Mouse (Mus musculus) cerebellum, adult 9-10 months (tissue): ENCODE data around the gene Ncs1.

Source experiments
- DNase-seq: peaks from one replicate; pipeline ENCODE4 v3.0.0; 2022

Gene Ncs1

DNA sequence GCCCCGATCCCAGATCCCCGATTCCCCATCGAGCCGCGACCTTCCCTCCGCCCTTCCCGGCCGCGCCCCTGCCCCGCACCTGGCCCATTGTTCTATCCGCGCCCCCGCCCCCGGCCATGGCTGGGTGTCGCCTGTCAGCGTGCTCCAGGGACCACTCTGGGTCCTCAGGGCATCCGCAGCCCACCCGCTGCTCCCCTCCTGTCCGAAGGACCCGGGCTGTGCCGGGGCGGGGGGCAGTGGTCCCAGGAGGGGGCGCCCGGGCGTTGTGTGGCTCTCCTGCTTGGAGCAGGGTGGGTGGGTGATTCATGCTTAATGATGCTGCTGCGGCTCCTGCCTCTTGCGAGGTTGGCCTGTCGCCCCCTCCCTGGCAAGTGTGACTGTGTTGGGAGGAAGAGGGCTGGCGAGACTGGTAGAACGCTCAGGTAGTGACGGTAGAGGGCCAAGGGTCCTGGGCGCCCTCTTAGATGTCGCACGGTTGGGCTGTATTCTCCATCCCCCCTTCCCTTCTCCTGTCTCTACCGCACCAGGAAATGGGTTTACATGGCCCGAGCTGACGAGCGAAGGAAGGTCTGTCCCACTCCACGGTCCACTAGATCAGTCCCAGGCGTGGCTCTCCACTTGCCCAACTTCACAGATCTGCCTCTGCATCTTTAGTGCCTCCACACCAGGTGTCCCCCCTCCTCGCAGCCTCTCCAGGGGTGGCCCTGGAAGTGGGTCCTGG is 788 bp downstream of the Ncs1 start:
- DNase-seq: peak; percentile 67

DNA sequence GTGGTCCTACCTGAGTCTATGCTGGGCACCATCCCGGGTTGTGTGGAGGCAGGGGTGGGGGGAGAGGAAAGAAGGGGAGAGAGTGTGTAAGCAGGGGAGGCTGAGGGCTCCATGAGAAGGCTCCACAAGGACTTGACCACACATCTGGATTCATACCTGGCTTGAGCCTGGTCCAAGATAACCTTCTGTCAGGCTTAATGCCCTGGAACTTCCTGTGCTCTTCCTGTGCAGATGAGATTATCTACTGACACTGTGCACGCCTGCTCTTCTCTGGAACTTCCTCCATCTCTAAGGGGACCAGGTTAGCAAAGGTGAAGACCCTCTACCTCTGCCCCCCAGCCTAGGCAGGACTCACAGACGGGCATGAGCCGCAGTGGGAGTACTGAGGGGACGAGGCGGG is 3.2 kb downstream of the Ncs1 start:
- peak; percentile 35 for DNase-seq

DNA sequence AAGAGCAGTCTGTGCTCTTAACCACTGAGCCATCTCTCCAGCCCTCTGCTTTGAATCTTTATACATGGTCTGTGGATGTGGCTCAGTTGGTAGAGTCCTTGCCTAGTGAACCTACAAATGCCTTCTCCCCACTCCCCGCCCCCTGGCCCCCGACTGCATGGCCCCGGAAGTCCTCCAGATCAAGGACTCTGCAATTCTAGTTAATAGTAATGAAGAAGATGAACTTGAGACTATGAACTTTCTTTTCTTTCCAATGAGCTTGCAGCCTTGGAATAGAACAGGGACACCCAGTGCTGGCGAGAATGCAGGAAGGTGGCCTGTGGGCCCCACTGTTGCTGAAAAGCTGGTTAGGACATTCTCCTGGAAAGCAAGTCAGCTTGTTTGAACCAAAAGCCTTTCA is 6.5 kb downstream of the Ncs1 start:
- DNase-seq: peak; percentile 13

DNA sequence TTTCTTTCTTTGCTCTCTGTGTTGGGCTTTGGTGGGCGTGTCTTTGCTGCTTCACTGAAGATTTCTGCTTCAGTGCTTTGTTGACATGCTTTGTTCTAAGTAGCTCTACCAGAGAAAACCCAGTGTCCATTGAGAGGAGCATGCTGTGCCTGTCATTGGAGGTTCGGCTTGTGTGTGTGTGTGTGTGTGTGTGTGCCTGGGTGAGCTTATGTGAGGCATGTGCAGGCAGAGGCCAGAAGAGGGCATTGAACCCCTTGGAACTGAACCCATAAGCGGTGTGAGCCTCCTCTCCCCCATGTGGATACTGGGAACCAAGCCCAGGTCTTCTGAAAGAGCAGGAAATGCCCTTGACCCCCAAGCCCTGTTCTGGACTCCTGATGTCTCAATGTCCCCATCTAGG is 7.8 kb downstream of the Ncs1 start:
- DNase-seq: peak; percentile 43

DNA sequence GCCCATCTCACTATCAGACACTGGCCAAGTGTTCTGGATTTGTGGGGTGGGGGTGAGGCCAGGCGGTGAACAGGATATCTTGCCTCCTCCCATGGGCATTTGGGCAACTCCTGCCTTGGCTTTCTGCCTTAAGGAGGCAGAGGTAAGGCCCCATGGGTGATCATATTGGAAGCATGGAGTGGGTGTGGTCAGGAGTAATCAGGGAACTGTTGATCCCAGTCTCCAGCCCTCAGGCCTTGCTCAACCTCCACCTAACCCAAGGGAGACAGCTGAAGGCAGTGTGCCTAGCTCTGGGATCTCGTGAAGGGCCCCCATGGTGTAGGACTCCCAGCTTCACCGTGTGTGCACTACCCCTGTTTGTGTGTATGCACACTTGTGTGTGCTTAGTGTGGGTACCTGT is 9.2 kb downstream of the Ncs1 start:
- peak; percentile 48 for DNase-seq

DNA sequence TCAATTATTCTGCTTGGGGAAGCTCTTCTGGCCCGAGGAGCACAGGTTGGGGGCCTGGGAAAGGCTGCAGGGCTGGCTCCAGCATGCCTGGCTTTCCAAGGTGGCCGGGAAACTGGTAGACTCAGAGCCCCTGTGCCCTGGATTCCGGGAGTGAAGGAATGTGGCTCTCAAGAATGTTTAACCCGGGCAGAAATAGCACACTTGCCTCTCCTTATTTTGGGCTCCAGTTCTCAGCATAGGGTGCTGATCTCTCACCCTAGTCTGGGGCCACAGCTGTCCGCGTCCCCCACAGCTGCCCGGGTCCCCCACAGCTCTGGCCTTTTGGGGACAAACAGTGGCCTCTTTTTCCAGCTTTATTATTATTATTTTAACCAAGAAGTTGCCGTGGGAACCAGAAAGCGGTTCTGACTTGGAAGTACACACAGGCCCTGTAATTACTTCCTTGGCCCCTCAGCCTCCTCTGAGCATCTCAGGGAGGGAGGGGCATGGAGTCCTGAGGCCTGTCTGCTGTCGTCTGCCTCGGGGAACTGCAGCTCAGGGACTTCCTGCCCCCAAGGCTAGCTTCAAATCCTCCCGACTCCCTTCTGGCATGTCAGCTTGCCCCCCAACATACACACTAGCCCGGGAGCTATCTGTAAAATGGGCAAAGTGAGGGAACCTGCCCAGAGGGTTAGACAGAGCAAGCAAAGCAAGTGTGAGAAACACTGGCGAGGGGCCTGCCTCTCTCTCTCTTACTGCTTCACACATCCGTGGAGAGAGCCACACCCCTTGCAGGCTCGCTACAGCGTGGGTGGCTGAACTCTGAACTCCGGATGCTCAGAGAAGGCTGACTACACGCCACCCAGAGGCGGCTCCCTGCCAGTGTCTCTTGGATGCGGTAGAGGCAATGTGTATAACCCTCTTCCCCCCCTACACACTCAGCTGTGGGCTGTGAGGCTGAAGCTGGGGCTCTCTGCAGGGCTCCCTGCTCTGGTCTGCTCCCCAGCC is 10.6 kb downstream of the Ncs1 start:
- peak; percentile 80 for DNase-seq

DNA sequence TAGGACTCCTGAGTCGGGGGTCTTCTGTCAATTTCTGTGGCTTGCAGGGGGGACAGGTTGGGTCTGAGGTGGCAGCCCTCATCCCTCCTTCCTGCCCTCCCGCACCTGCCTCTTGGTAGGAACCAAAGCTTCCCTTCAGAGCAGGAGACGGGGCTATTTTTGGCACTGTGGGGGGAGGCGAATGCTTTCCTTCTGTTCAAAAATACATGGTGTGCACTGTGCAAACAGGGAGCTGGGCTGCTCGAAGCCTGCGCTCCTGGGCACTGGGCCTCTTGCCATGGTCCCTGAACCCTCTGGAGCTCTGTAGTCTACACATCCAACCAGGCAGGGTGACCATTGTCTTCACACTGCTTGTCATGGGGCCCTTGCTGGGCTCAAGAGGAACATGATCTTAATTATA is 11.5 kb downstream of the Ncs1 start:
- peak; percentile 87 for DNase-seq

DNA sequence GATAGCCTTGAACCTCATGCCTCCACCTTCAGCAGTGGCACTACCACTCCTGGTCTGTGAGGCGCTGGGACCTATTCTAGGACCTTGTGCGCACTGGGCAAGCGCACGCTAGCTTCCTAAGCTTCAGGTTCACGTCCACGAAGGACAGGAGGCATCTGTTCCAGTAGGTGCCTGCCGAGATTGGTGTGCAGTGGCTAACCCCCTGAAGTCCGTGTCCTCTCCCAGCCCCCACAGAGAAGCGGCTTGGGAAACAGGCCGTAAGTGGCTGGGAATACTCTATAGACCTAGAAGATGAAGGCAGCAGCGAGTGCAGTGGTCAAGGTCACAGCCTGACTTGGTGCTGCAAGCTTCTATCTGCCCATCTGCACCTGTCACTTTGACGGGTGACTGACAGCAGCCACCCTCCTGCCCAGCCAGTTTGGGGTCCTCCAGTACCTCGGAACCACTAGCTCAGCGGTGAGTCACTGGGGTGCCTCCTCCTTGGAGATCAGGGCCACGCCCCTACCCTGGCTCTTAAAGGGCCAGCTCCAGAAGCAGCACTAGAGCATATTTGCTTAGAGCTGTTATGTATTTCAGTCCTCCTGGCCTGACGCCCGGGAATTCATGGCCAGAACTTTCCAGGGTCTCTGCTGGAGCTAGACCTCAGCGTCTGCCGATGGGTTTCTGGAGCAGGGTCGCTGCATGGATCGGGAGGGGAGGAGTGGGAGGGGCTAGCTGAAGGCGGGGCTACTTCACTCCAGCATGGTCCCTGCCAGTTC is 13.2 kb downstream of the Ncs1 start:
- DNase-seq: peak; percentile 93

DNA sequence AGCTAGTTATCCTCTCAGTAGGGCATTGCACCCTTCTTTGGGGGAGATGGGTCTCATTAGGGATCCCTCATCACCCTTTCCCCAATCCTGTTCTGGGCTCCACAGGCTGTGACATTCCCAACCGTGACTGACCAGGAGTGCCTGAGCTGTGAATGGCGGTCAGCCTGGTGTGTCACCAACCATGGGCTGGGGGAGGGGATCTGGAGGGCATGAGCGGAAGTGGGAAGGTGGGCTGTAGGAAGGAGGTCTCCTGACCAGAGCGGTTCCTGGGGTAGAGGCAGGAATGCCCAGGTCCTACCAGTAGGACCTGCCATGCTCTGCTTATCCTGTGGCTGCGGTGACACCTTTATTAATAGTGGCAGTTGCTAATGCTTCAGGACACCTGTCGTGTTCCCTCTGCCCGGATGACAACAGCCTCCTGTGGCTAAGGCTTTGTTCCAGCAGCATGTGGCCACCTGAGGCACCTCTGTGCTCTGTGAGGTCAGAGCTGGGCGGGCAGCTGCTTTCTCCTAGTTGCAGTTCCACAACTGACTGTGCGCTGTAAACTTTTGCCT is 13.8 kb downstream of the Ncs1 start:
- no peak for DNase-seq

DNA sequence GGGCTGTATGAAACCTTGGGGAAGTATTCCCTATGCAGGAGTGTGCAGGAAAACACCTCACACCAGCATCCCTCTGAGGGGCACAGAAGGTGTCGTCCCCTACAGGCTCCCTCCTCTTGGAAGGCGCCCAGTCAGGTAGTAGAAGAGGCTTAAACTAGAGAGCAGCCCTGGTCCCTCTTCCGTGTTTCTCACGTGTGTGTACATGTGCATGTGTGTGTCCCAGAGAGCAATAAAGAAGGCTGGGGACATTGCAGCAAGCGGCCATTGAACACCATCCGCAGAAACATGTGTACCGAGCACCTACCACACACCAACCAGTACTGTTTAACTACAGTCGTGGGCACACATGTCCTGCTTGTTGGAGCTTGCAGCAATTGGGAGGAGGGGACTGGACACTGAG is 14.9 kb downstream of the Ncs1 start:
- no peak for DNase-seq

DNA sequence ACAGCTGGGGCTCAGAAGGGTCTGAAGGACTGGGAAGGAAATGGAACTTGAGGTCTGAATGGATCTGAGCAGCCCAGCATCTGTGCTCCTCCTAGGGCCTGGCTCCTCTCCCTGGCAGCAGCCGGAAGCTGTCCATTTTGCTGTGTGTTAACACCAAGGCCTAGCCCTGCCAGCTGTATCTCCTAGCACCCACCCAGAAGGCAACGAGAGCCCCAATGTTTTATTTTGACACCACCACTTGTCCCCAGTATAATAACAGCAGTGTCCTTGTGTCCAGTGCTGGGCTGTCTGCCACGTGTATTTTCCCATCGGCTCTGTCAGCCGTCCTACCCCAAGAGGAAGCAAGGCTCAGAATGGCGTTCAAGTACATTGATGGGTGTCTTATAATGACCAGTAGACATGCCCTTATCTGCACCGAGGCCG is 17.4 kb downstream of the Ncs1 start:
- DNase-seq: peak; percentile 73

DNA sequence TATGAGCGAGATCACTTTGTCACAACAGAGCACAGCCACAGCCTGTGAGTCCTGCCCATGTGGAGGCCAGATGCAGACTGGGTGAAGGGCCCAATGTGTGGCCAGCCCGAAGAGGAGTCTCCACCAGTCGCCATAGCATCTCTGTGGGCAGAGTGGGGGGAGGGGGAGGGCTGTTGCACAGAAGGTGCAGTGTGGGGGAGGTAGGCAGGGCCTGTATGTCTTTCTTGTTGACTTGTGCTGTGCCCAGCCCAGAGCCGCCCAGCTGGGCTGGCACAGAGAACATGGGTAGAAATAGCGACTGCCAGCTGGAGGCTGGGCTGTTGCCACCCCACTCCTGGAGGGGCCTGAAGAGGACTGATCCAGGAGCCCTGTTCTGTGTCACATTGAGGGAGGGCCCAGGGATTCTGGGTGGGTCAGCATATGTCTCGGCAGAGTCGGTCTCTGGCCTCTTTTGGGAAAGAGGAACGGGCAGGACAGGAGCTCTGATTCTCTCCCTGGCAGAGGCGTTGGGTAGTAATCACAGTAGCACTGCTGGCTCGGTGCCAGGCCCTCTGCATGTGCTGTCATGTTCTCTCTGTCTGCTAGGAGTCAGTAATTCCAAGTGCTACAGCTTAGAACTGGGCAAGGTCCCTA is 18.2 kb downstream of the Ncs1 start:
- peak; percentile 95 for DNase-seq

DNA sequence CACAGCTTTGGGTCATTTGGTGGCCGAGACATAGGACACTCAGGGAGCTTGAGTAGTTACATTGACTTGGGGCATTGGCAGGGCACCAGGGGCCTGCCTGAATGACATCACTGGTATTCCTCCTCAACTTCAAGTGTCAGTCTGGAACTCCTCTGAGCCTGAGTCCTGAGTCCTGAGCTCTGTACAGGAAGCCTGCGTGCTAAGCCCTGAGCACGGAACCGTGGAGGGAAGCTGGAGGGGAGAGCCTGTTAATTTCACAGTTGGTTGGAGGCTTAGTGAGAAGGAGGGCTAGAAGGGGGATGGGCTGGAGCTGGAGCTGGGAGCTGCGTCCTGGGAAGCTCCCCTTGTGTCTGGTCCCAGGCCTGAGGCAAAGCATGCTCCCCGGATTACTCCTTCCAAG is 21.8 kb downstream of the Ncs1 start:
- peak; percentile 63 for DNase-seq

DNA sequence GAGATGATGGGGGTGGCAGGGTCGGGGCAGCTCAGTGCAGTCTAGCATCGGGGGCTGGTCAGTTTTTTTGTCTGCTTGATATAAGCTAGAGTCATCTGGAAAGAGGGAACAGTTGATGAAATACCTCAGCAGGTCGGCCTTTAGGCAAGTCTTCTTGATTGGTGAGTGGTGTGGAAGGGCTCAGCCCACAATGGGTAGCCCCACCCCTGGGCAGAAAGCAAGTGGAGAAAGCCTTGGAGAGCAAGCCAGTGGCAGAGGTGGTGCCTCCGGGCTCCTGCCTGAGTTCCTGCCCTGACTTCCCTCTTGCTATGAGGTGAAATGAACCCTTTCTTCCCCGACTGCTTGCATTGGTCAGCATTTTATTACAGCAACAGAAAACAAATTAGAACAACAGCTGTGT is 23.0 kb downstream of the Ncs1 start:
- DNase-seq: no peak

DNA sequence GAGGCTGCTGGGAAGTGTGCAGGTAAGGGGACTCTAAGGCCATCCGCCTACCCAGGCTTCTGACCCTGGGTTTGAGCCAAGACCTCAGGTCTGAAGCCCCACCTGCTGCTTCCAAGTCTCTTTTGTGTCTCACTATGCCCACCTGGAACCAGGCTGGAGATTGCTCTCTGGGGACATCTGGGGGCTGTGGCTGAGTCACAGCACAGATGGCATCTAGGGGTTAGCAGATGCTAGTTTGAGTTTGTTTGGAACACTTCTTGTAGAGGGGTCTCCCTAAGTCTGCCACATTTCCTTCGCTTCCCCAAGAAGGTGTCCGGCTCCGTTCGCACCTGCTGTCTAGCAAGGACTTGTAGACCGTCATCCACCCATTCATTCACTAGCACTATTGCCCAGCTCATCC is 23.6 kb downstream of the Ncs1 start:
- no peak for DNase-seq

DNA sequence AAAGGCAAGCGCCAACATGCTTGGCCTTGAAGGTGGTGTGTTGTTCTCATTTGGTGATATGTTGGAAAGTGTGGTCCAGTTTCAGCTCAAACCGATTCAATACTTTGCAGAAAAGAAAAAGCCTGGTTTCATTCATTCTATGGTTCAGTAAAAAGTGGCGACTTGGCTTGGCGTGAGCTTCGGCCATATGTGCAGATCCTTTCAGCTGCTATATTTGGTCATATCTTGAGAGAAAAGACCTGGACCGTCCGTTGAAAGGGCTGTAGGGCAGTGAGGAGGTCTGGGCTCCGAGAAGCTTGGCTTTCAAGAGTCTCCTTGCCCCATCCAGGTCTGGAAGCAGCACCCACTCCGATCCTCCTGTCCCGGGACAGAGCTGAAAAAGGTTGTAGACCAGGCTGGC is 24.2 kb downstream of the Ncs1 start:
- DNase-seq: no peak

DNA sequence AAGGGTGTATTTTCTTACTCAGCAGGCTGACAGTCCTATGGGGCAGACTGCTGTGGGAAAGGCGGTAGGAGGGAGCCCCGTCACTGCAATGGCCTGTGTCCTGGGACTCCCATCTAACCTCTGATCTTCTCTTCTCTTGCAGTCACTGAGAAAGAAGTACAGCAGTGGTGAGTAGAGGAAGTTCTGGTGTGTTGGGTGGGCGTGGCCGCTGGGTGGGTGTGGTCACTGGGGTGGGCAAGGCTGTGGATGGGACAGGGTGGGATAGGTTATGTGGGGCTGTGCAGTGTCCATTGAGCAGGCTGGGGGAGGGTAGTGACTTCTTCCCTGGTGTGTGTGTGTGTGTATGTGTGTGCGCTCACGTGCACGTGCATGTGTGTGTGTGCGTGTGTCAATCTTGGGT is 24.8 kb downstream of the Ncs1 start:
- DNase-seq: no peak

DNA sequence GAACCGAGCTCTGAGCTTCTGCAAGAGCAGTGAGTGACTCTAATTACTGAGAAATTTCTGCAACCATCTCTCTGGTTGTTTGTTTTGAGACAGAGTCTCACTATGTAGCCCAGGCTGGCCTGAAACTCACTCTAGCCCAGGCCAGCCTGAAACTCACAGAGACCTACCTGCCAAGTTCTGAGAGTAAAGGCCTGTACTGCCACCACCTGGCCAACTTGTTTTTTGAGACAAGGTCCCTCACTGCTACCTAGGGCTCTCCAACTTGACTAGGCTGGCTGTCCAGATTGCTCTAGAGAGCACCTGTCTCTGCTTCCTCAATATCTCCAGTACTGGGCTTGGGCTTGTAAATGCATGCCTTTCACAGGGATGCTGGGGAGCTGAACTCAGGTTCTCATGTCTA is 25.4 kb downstream of the Ncs1 start:
- DNase-seq: no peak

DNA sequence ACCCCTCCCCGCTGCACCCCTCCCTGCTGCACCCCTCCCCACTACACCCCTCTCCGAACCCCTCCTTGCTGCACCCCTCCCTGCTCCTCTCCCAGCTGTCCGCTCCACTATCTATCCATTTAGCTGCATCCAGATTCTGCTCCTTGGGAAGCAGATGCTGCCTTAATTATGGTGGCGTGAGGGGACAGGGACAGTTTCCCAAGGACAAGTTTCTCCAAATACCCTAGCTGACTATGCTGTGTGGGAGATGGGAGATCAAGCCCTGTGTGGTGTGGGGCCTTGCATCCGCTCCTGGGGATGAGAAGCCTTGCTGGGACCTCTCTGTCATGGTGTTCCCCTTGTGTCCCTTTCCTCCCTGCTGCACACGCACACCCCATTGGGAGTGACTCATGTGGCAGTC is 29.4 kb downstream of the Ncs1 start:
- DNase-seq: no peak

DNA sequence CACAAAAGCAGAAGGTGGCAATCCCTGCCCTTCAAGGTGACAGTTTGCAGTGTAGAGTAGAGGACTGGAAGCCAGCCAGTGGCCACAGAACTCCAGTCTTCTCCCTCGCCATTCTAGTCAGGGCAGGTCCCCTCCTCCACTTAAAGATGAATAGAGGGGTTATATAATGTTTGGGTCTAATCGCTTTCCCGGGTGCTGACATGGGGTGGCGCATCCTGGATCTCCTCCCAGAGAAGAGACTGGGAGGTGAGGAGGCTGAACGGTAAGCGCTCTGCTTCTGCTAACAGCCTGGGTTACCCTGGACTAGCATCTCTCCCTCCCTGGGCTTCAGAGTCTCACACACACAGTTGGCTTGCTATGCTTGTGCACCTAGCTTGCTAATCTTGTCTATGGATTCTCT is 32.2 kb downstream of the Ncs1 start:
- peak; percentile 77 for DNase-seq

DNA sequence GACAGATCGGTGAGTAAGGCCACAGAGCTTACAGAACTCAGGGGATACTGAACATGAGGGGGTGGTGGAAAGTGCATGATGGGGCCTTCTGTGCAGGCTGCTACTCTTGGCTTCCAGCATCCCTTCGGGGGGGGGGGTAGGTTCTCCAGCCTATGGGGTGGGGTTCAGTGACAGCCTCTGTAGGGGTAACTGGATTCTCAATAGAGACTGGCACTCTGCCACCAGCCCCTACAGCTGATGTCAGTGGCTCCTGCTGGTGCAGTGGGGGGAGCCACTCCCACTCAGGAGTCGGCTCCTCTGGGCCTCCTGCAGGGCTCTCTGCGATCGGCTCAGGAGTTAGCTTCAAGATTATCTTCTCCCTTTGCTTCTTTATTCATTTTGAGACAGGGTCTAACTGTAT is 32.9 kb downstream of the Ncs1 start:
- DNase-seq: no peak

DNA sequence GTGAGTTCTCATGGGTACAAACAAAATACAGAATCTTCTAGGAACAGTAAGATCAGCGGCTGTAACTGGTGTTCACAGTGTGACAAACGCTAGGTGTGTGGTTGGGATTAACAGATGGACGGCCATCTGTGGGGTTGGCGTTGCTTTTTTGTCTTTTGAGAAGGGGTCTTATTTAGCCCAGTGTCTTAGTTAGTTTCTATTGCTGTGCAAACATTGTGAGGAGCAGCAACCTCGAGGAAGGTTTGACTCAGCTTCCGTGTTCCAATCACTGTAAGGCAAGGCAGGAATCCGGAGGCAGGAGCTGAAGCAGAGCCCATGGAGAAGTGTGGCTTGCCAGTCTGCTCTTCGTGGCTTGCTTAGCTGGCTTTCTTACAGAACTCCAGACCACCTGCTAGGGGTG is 35.5 kb downstream of the Ncs1 start:
- DNase-seq: no peak

DNA sequence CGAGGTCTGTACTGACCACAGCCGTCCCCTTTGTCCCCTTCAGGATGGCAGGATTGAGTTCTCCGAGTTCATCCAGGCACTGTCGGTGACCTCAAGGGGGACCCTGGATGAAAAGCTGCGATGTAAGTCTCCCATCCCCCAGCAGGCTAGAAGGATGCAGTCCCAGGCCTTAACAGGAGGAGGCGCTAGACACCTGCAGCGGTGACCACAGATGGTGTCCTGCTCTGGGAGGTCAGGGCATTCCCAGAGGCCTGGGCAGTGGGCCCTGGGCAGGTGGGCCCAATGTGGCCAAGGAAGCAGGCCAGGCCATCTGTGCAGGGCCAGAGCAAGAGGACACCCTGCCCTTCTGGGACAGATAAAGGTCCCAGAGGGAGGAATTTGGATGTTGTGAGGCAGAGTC is 36.6 kb downstream of the Ncs1 start:
- no peak for DNase-seq
